Mouse (Mus musculus) testis, adult 2 months (tissue): ENCODE results near the gene Mettl8. TPM values are rescaled to one million over a fixed set of nuclear protein-coding genes. Genes with fewer than 3 reads are reported as not detected.

Source experiments
- H3K27ac ChIP-seq: fragments of 200-500 bp; 2 replicates; pipeline ENCODE4 v1.5.1; 2012; ENCODE audit warnings: low read depth, low read length; ENCODE audit not compliant: control insufficient read depth, insufficient read depth
- H3K27me3 ChIP-seq: fragments of 200-500 bp; 2 replicates; pipeline ENCODE4 v1.6.1; 2012; ENCODE audit warnings: mild to moderate bottlenecking, low read length, moderate library complexity; ENCODE audit not compliant: control insufficient read depth, insufficient read depth
- H3K36me3 ChIP-seq: fragments of 200-500 bp; 2 replicates; pipeline ENCODE4 v1.6.1; 2012; ENCODE audit warnings: mild to moderate bottlenecking, low read length; ENCODE audit not compliant: control insufficient read depth, insufficient read depth
- H3K4me1 ChIP-seq: fragments of 200-500 bp; 2 replicates; pipeline ENCODE4 v1.6.1; 2012; ENCODE audit warnings: low read length; ENCODE audit not compliant: control insufficient read depth, insufficient read depth
- H3K4me3 ChIP-seq: fragments of 200-500 bp; 2 replicates; pipeline ENCODE4 v1.5.1; 2012; ENCODE audit warnings: low read depth, mild to moderate bottlenecking, low read length, moderate library complexity, mixed read lengths; ENCODE audit not compliant: control insufficient read depth
- CTCF ChIP-seq: fragments of 200-500 bp; IDR thresholded peaks from 2 replicates; pipeline ENCODE4 v1.5.1; 2012; ENCODE audit warnings: low read depth, mild to moderate bottlenecking, inconsistent platforms, low read length, moderate library complexity; ENCODE audit not compliant: control insufficient read depth, insufficient read depth, insufficient replicate concordance
- POLR2A ChIP-seq: fragments of 200-500 bp; IDR thresholded peaks from 2 replicates; pipeline ENCODE4 v1.6.1; 2012; ENCODE audit warnings: low read depth, mild to moderate bottlenecking, inconsistent platforms, low read length, moderate library complexity; ENCODE audit not compliant: control insufficient read depth
- polyA plus RNA-seq: library from polyadenylated mRNA; depleted of rRNA; stranded (reverse); fragments of >200 nt; gene quantifications from 2 replicates; pipeline ENCODE4 v1.2.3, GENCODE M21; 2012

Gene Mettl8
- polyA plus RNA-seq, 1 experiment: 2.6 TPM

DNA sequence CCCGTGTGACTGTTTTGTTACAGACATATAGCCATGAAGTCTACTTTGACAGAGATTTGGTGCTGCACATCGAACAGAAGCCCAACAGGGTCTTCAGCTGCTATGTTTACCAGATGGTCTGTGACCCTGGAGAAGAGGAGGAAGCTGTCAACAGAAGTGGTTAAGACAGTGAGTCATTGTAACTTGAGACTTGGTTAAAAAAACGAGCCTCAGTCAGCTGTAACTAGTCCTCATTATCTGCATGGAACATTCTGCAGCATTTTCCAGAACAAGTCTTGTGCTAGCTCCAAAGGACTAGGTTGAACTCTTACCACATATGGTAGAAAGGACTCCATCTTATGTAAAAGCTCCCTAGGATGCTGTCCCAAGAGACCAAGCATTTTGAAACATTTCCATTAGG, 34.4 kb upstream of the Mettl8 start:
- H3K27ac ChIP-seq: no peak overlapping the region
- H3K4me3 ChIP-seq: no peak overlapping the region
- TF ChIP-seq POLR2A (no peak), CTCF (no peak)
- H3K27me3 ChIP-seq: no peaks in the 10 kb centered on the region
- H3K36me3 ChIP-seq: peaks cover 4% of the 10 kb centered on the region; the same call in 1 of the 2 replicates
- H3K4me1 ChIP-seq: no peaks in the 10 kb centered on the region

GRCm38 (mm10) chr2:71083454-71084193, 28.2 kb upstream of the Mettl8 start:
- Histone ChIP-seq H3K4me1 (no peaks in the 10 kb centered on the region), H3K4me3 (no peak overlapping the region), H3K27me3 (no peaks in the 10 kb centered on the region), H3K36me3 (no peaks in the 10 kb centered on the region; the same call in 1 of the 2 replicates), H3K27ac (no peak overlapping the region)
- TF ChIP-seq CTCF: no peak

- Histone ChIP-seq H3K36me3 (no peaks in the 10 kb centered on the region; the same call in 1 of the 2 replicates), H3K4me1 (no peaks in the 10 kb centered on the region), H3K4me3 (no peak overlapping the region), H3K27ac (no peak overlapping the region), H3K27me3 (no peaks in the 10 kb centered on the region)
- no peak for TF ChIP-seq CTCF
- TF ChIP-seq POLR2A: no peak
These were observed 27.0 kb upstream of the Mettl8 start for GRCm38 (mm10) chr2:71082416-71082815.

GRCm38 (mm10) chr2:71073828-71074227, 18.4 kb upstream of the Mettl8 start:
- TF ChIP-seq CTCF (no peak), POLR2A (no peak)
- Histone ChIP-seq H3K4me1 (no peaks in the 10 kb centered on the region), H3K4me3 (no peak overlapping the region), H3K36me3 (no peaks in the 10 kb centered on the region; the same call in 1 of the 2 replicates), H3K27ac (no peak overlapping the region), H3K27me3 (no peaks in the 10 kb centered on the region)

DNA sequence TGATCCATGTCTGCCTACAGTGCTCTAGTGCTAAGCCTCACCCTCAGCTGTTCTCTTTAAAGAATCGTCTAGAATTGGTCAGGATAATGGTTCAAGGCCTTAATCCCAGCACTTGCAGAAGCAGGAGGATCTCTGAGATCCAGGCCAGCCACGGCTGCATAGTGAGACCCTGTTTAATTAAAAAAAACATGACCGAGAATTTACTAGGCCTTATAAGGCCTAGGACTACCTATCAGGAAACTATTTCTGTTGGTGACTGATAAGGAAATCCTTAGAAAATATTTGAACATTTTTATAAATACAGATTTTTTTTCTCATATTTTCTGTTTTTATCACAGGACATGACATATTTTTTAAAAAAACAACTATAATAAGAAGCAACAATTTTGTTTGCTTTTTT, 17.9 kb upstream of the Mettl8 start:
- no peak overlapping the region for H3K27ac ChIP-seq
- TF ChIP-seq POLR2A: no peak
- TF ChIP-seq CTCF: no peak
- H3K4me1 ChIP-seq: no peaks in the 10 kb centered on the region
- H3K36me3 ChIP-seq: no peaks in the 10 kb centered on the region; the same call in 1 of the 2 replicates
- no peaks in the 10 kb centered on the region for H3K27me3 ChIP-seq
- H3K4me3 ChIP-seq: no peak overlapping the region

GRCm38 (mm10) chr2:71071601-71072000, 16.2 kb upstream of the Mettl8 start:
- Histone ChIP-seq H3K4me1 (no peaks in the 10 kb centered on the region), H3K4me3 (no peak overlapping the region), H3K27ac (no peak overlapping the region), H3K27me3 (no peaks in the 10 kb centered on the region), H3K36me3 (no peaks in the 10 kb centered on the region)
- TF ChIP-seq POLR2A: no peak
- no peak for TF ChIP-seq CTCF

- H3K27ac ChIP-seq: peak overlapping the region; percentile 96
- no peaks in the 10 kb centered on the region; the same call in 1 of the 2 replicates for H3K36me3 ChIP-seq
- H3K4me3 ChIP-seq: peak overlapping the region; percentile 87
- TF ChIP-seq POLR2A (no peak), CTCF (no peak)
- H3K27me3 ChIP-seq: no peaks in the 10 kb centered on the region
- H3K4me1 ChIP-seq: peaks cover 2% of the 10 kb centered on the region; the same call in 1 of the 2 replicates
These were observed 892 bp upstream of the Mettl8 start for GRCm38 (mm10) chr2:71056115-71056835.

- Histone ChIP-seq H3K27me3 (no peaks in the 10 kb centered on the region), H3K27ac (no peak overlapping the region)
These were observed 667 bp downstream of the Mettl8 start for GRCm38 (mm10) chr2:71054716-71055115.

More at GRCm38 (mm10) chr2:71054716-71055115, 667 bp downstream of the Mettl8 start:
- Histone ChIP-seq H3K4me3 (peak overlapping the region; percentile 87; the same call in 1 of the 2 replicates), H3K4me1 (peaks cover 2% of the 10 kb centered on the region; the same call in 1 of the 2 replicates), H3K36me3 (no peaks in the 10 kb centered on the region; the same call in 1 of the 2 replicates)
- TF ChIP-seq POLR2A (no peak), CTCF (no peak)
